Mouse (Mus musculus): ENCODE measurements around the gene Ccdc175.
A peak's percentile ranks its signal among the peaks of the same experiment; 100 is the strongest.

The Ccdc175 gene

GRCm38 (mm10) chr12:72096966-72097365 lies 87.9 kb downstream of the Ccdc175 start:
- DNase-seq = no peak

GRCm38 (mm10) chr12:72089802-72090201 lies 95.0 kb downstream of the Ccdc175 start:
- DNase-seq = no peak

- DNase-seq = no peak
These were observed 98.5 kb downstream of the Ccdc175 start for GRCm38 (mm10) chr12:72086166-72086825.

GRCm38 (mm10) chr12:72085329-72086165 lies 99.3 kb downstream of the Ccdc175 start, which contains the start of the genes L3hypdh and Jkamp:
Gene L3hypdh, minus strand, starts transcription at chr12:72085439.
Gene Jkamp, plus strand, starts transcription at chr12:72085589.
- DNase-seq = peak; percentile 99

- no peak for DNase-seq
These were observed 99.9 kb downstream of the Ccdc175 start for GRCm38 (mm10) chr12:72085024-72085328.

GRCm38 (mm10) chr12:72084261-72085023 lies 100.4 kb downstream of the Ccdc175 start:
- DNase-seq = no peak

- DNase-seq = no peak
These were observed 101.6 kb downstream of the Ccdc175 start for GRCm38 (mm10) chr12:72083265-72083664.

GRCm38 (mm10) chr12:72082370-72082769 lies 102.5 kb downstream of the Ccdc175 start:
- no peak for DNase-seq

- DNase-seq = no peak
These were observed 102.9 kb downstream of the Ccdc175 start for GRCm38 (mm10) chr12:72081961-72082360.

GRCm38 (mm10) chr12:72078248-72078647 lies 106.6 kb downstream of the Ccdc175 start:
- no peak for DNase-seq

GRCm38 (mm10) chr12:72070327-72071269 lies 114.2 kb downstream of the Ccdc175 start, which contains the start of gene Gpr135:
Gene Gpr135, minus strand, starts transcription at chr12:72071125.
- DNase-seq = peak; percentile 30 to 49

- no peak for DNase-seq
These were observed 115.1 kb downstream of the Ccdc175 start for GRCm38 (mm10) chr12:72069626-72070326.

GRCm38 (mm10) chr12:72057780-72058179 lies 127.0 kb downstream of the Ccdc175 start:
- DNase-seq = no peak

GRCm38 (mm10) chr12:72053851-72054250 lies 131.0 kb downstream of the Ccdc175 start:
- DNase-seq = no peak

- no peak for DNase-seq
These were observed 131.5 kb downstream of the Ccdc175 start for GRCm38 (mm10) chr12:72053303-72053702.

GRCm38 (mm10) chr12:72052571-72052970 lies 132.3 kb downstream of the Ccdc175 start:
- no peak for DNase-seq

Measured in thymus, adult 18-20 months (tissue).